Mouse (Mus musculus) c-Kit-positive CD71-positive TER-119-positive erythroid progenitor cells, embryonic 14.5 days (primary cell): ENCODE results near the gene Rab3il1.
A peak's percentile ranks its signal among the peaks of the same experiment; 100 is the strongest.

Experiments used
- DNase-seq: peaks from one replicate; pipeline ENCODE4 v3.0.0-alpha.2; 2013; ENCODE audit warnings: low spot score

Gene Rab3il1

GRCm38 (mm10) chr19:10041388-10042148, 40.1 kb downstream of the Rab3il1 start, which contains the start of gene Fads3:
Gene Fads3 (plus strand): TSS chr19:10041569.
- DNase-seq: peak; percentile 67

- DNase-seq: peak; percentile 82
Measured at GRCm38 (mm10) chr19:10042232-10042631, 40.8 kb downstream of the Rab3il1 start.

GRCm38 (mm10) chr19:10042816-10043215, 41.3 kb downstream of the Rab3il1 start:
- DNase-seq: no peak

- DNase-seq: no peak
Measured at GRCm38 (mm10) chr19:10043643-10044042, 42.2 kb downstream of the Rab3il1 start.

- peak; percentile 63 for DNase-seq
Measured at GRCm38 (mm10) chr19:10045707-10046106, 44.2 kb downstream of the Rab3il1 start.

GRCm38 (mm10) chr19:10046346-10046745, 44.9 kb downstream of the Rab3il1 start:
- DNase-seq: no peak

GRCm38 (mm10) chr19:10046983-10047382, 45.5 kb downstream of the Rab3il1 start:
- no peak for DNase-seq

- DNase-seq: no peak
Measured at GRCm38 (mm10) chr19:10049533-10049932, 48.1 kb downstream of the Rab3il1 start.

GRCm38 (mm10) chr19:10050438-10050837, 49.0 kb downstream of the Rab3il1 start:
- DNase-seq: no peak

- no peak for DNase-seq
Measured at GRCm38 (mm10) chr19:10052698-10053097, 51.2 kb downstream of the Rab3il1 start.

- no peak for DNase-seq
Measured at GRCm38 (mm10) chr19:10053692-10054260, 52.3 kb downstream of the Rab3il1 start.

- DNase-seq: no peak
Measured at GRCm38 (mm10) chr19:10054361-10055075, 53.0 kb downstream of the Rab3il1 start.

GRCm38 (mm10) chr19:10055261-10055660, 53.8 kb downstream of the Rab3il1 start:
- DNase-seq: no peak

GRCm38 (mm10) chr19:10055783-10056660, 54.6 kb downstream of the Rab3il1 start:
- DNase-seq: no peak

GRCm38 (mm10) chr19:10056686-10057085, 55.2 kb downstream of the Rab3il1 start:
- DNase-seq: no peak

GRCm38 (mm10) chr19:10057486-10058351, 56.2 kb downstream of the Rab3il1 start:
- no peak for DNase-seq

GRCm38 (mm10) chr19:10058352-10058825, 56.9 kb downstream of the Rab3il1 start:
- DNase-seq: no peak

- DNase-seq: no peak
Measured at GRCm38 (mm10) chr19:10058876-10059427, 57.5 kb downstream of the Rab3il1 start.

GRCm38 (mm10) chr19:10059911-10060567, 58.6 kb downstream of the Rab3il1 start:
- peak; percentile 62 for DNase-seq
